Mouse (Mus musculus): ENCODE measurements around the gene Nutm1. TPM values are rescaled to one million over a fixed set of nuclear protein-coding genes. Genes with fewer than 3 reads are reported as not detected.

Nutm1 gene
- polyA plus RNA-seq, 2 experiments: not detected

GRCm38 (mm10) chr2:112267547-112268269 is 8.6 kb upstream of the Nutm1 start:
- WGBS: 70% methylated on average over 8 of the region's 8 CpGs

GRCm38 (mm10) chr2:112266780-112267179 is 7.7 kb upstream of the Nutm1 start:
- Histone ChIP-seq H3K36me3 (ENCODE audit: control insufficient read depth, insufficient read depth, low read length) (no peaks in the 10 kb centered on the region), H3K4me2 (replicated peaks; ENCODE audit: low read depth, low read length, severe bottlenecking) (peak overlapping the region; percentile 84), H3K27me3 (ENCODE audit: control insufficient read depth, insufficient read depth, low read length) (no peaks in the 10 kb centered on the region), H3K9ac (ENCODE audit: low read depth, low read length, severe bottlenecking) (no peak overlapping the region), H3K27ac (replicated peaks; ENCODE audit: low read depth, low read length) (no peak overlapping the region), H3K4me1 (ENCODE audit: control insufficient read depth, insufficient read depth, low read length) (peaks cover 12% of the 10 kb centered on the region), H3K4me3 (replicated peaks; ENCODE audit: low read length) (peak overlapping the region; percentile 78), H3K9me3 (ENCODE audit: control insufficient read depth, low read length) (no peaks in the 10 kb centered on the region)
- 33% methylated on average over 10 of the region's 10 CpGs for WGBS
- no peak for DNase-seq (ENCODE audit: low spot score)
- no peak for TF ChIP-seq POLR2A (IDR thresholded peaks at IDR 0.05; ENCODE audit: borderline replicate concordance, extremely low read depth, insufficient read depth, insufficient read length)
- no peak for ATAC-seq (ENCODE audit: low FRiP score, low read depth)

More at GRCm38 (mm10) chr2:112267547-112268269, 8.6 kb upstream of the Nutm1 start:
- TF ChIP-seq POLR2A (IDR thresholded peaks at IDR 0.05; ENCODE audit: borderline replicate concordance, extremely low read depth, insufficient read depth, insufficient read length): no peak
- Histone ChIP-seq H3K36me3 (ENCODE audit: control insufficient read depth, insufficient read depth, low read length) (no peaks in the 10 kb centered on the region), H3K4me3 (replicated peaks; ENCODE audit: low read length) (no peak overlapping the region), H3K4me2 (replicated peaks; ENCODE audit: low read depth, low read length, severe bottlenecking) (peak overlapping the region; percentile 84), H3K4me1 (ENCODE audit: control insufficient read depth, insufficient read depth, low read length) (peaks cover 10% of the 10 kb centered on the region), H3K9me3 (ENCODE audit: control insufficient read depth, low read length) (no peaks in the 10 kb centered on the region), H3K27ac (replicated peaks; ENCODE audit: low read depth, low read length) (no peak overlapping the region), H3K27me3 (ENCODE audit: control insufficient read depth, insufficient read depth, low read length) (no peaks in the 10 kb centered on the region), H3K9ac (ENCODE audit: low read depth, low read length, severe bottlenecking) (no peak overlapping the region)
- no peak for DNase-seq (ENCODE audit: low spot score)
- no peak for ATAC-seq (ENCODE audit: low FRiP score, low read depth)

- H3K4me2 ChIP-seq (replicated peaks; ENCODE audit: low read depth, low read length, severe bottlenecking): peak within 1 kb of the TSS; percentile 84
- ATAC-seq (ENCODE audit: low FRiP score, low read depth) (peak; percentile 25), DNase-seq (ENCODE audit: low spot score) (peak; percentile 40)
- H3K9ac ChIP-seq (ENCODE audit: low read depth, low read length, severe bottlenecking): peak within 1 kb of the TSS; percentile 78
- H3K27me3 ChIP-seq (ENCODE audit: control insufficient read depth, insufficient read depth, low read length): no peaks in the 10 kb centered on the region
- WGBS: 1% methylated on average over 11 of the region's 11 CpGs
- no peak for TF ChIP-seq POLR2A (IDR thresholded peaks at IDR 0.05; ENCODE audit: borderline replicate concordance, extremely low read depth, insufficient read depth, insufficient read length)
- no peaks in the 10 kb centered on the region for H3K36me3 ChIP-seq (ENCODE audit: control insufficient read depth, insufficient read depth, low read length)
- H3K27ac ChIP-seq (replicated peaks; ENCODE audit: low read depth, low read length): peak within 1 kb of the TSS; percentile 78
- no peaks in the 10 kb centered on the region for H3K9me3 ChIP-seq (ENCODE audit: control insufficient read depth, low read length)
- H3K4me1 ChIP-seq (ENCODE audit: control insufficient read depth, insufficient read depth, low read length): peaks cover 12% of the 10 kb centered on the region
- H3K4me3 ChIP-seq (replicated peaks; ENCODE audit: low read length): peak within 1 kb of the TSS; percentile 78
Observed at GRCm38 (mm10) chr2:112266242-112266592, 7.1 kb upstream of the Nutm1 start, which contains the start of gene Gm21985. TSS of gene Gm21985 (plus strand) at chr2:112266314.

GRCm38 (mm10) chr2:112265448-112266241 is 6.6 kb upstream of the Nutm1 start, which contains the start of gene Slc12a6:
TSS of gene Slc12a6 (plus strand) at chr2:112265825.
- H3K27ac ChIP-seq (replicated peaks; ENCODE audit: low read depth, low read length): peak within 1 kb of the TSS; percentile 78
- peak within 1 kb of the TSS; percentile 78 for H3K9ac ChIP-seq (ENCODE audit: low read depth, low read length, severe bottlenecking)
- H3K4me1 ChIP-seq (ENCODE audit: control insufficient read depth, insufficient read depth, low read length): peaks cover 12% of the 10 kb centered on the region
- ATAC-seq (ENCODE audit: low FRiP score, low read depth) (peak; percentile 93), DNase-seq (ENCODE audit: low spot score) (peak; percentile 89)
- under 1% methylated on average over 65 of the region's 85 CpGs for WGBS
- no peaks in the 10 kb centered on the region for H3K9me3 ChIP-seq (ENCODE audit: control insufficient read depth, low read length)
- 0 out of 2 replicates have a peak, but pooled peaks have one; percentile 15 for TF ChIP-seq POLR2A (IDR thresholded peaks at IDR 0.05; ENCODE audit: borderline replicate concordance, extremely low read depth, insufficient read depth, insufficient read length)
- H3K4me2 ChIP-seq (replicated peaks; ENCODE audit: low read depth, low read length, severe bottlenecking): peak within 1 kb of the TSS; percentile 84
- H3K4me3 ChIP-seq (replicated peaks; ENCODE audit: low read length): peak within 1 kb of the TSS; percentile 78
- H3K27me3 ChIP-seq (ENCODE audit: control insufficient read depth, insufficient read depth, low read length): no peaks in the 10 kb centered on the region
- H3K36me3 ChIP-seq (ENCODE audit: control insufficient read depth, insufficient read depth, low read length): no peaks in the 10 kb centered on the region

- Histone ChIP-seq H3K4me1 (ENCODE audit: control insufficient read depth, insufficient read depth, low read length) (peaks cover 12% of the 10 kb centered on the region), H3K4me2 (replicated peaks; ENCODE audit: low read depth, low read length, severe bottlenecking) (no peak overlapping the region), H3K9ac (ENCODE audit: low read depth, low read length, severe bottlenecking) (no peak overlapping the region), H3K36me3 (ENCODE audit: control insufficient read depth, insufficient read depth, low read length) (no peaks in the 10 kb centered on the region), H3K9me3 (ENCODE audit: control insufficient read depth, low read length) (no peaks in the 10 kb centered on the region), H3K27ac (replicated peaks; ENCODE audit: low read depth, low read length) (no peak overlapping the region), H3K27me3 (ENCODE audit: control insufficient read depth, insufficient read depth, low read length) (no peaks in the 10 kb centered on the region), H3K4me3 (replicated peaks; ENCODE audit: low read length) (no peak overlapping the region)
- DNase-seq (ENCODE audit: low spot score): no peak
- ATAC-seq (ENCODE audit: low FRiP score, low read depth): no peak
- no peak for TF ChIP-seq POLR2A (IDR thresholded peaks at IDR 0.05; ENCODE audit: borderline replicate concordance, extremely low read depth, insufficient read depth, insufficient read length)
- WGBS: 76% methylated on average over 4 of the region's 4 CpGs
Observed at GRCm38 (mm10) chr2:112264364-112264763, 5.3 kb upstream of the Nutm1 start.
